Mouse (Mus musculus) macrophage (primary cell): ENCODE results near the gene Ubxn6. TPM values are rescaled to one million over a fixed set of nuclear protein-coding genes. Genes with fewer than 3 reads are reported as not detected.
A peak's percentile ranks its signal among the peaks of the same experiment; 100 is the strongest.

Source experiments
- H3K27ac ChIP-seq: fragments of 350-480 bp; formaldehyde crosslinking; 2 replicates; pipeline ENCODE4 v1.9.0; 2021
- H3K36me3 ChIP-seq: fragments of 350-480 bp; formaldehyde crosslinking; 2 replicates; pipeline ENCODE4 v1.9.0; 2021; ENCODE audit errors: inconsistent target
- H3K4me3 ChIP-seq: fragments of 350-480 bp; formaldehyde crosslinking; 2 replicates; pipeline ENCODE4 v1.9.0; 2021; ENCODE audit errors: inconsistent target
- H3K79me2 ChIP-seq: fragments of 350-480 bp; formaldehyde crosslinking; 2 replicates; pipeline ENCODE4 v1.9.0; 2021; ENCODE audit errors: inconsistent target
- WGBS: methylation state at CpG from one replicate; pipeline ENCODE4 v1.1.7; 2026; ENCODE audit warnings: inconsistent platforms; ENCODE audit not compliant: missing documents; 5-methylcytosine and 5-hydroxymethylcytosine counted together
- polyA plus RNA-seq: library from polyadenylated mRNA; stranded (reverse); fragments of 250-400 nt; gene quantifications from 3 replicates; pipeline ENCODE4 v1.2.4, GENCODE M21; 2018; ENCODE audit warnings: inconsistent platforms
- total RNA-seq, 78 experiments: library from RNA; depleted of rRNA; stranded (reverse); fragments of 250-400 nt; gene quantifications; 1 replicate in 9 of 78; 2 replicates in 24 of 78; 3 replicates in 43 of 78; 4 replicates in 2 of 78; pipeline ENCODE4 v1.2.4; 2018; ENCODE audit warnings: inconsistent platforms in 56 of 78

Ubxn6 gene
- total RNA-seq (2018; cell fraction: chromatin; rRNA removed): 10 to 100 TPM; 24.4 to 88.3 (median 51.3) TPM
- total RNA-seq (2018; cell fraction: cytosol; rRNA removed): 10 to 100 TPM; 25.7 to 48.8 (median 31.2) TPM
- total RNA-seq (2018; cell fraction: nucleus; rRNA removed): 10 to 100 TPM; 17.0 to 58.2 (median 27.0) TPM
- polyA plus RNA-seq: 28.9 to 74.4 TPM (median 41.1 TPM) in 3 replicates

GRCm38 (mm10) chr17:56074827-56075208, at the start of gene Ubxn6:
Ubxn6 (minus strand) TSS chr17:56075028.
- 0% methylated on average over 35 of the region's 35 CpGs for WGBS
- peaks cover 31% of the 10 kb centered on the region for H3K36me3 ChIP-seq
- peak within 1 kb of the TSS; percentile 54 for H3K4me3 ChIP-seq
- H3K27ac ChIP-seq: peak within 1 kb of the TSS; percentile 84
- H3K79me2 ChIP-seq: peaks cover 11% of the 10 kb centered on the region; the same call in 1 of the 2 replicates

GRCm38 (mm10) chr17:56123681-56124340, 49.0 kb upstream of the Ubxn6 start:
- Histone ChIP-seq H3K27ac (no peak overlapping the region), H3K79me2 (no peaks in the 10 kb centered on the region), H3K4me3 (no peak overlapping the region), H3K36me3 (peaks cover 10% of the 10 kb centered on the region; the same call in 1 of the 2 replicates)
- WGBS: 83% methylated on average over 45 of the region's 59 CpGs

- Histone ChIP-seq H3K79me2 (no peaks in the 10 kb centered on the region), H3K27ac (no peak overlapping the region), H3K36me3 (peaks cover 10% of the 10 kb centered on the region; the same call in 1 of the 2 replicates), H3K4me3 (no peak overlapping the region)
- 90% methylated on average over 12 of the region's 12 CpGs for WGBS
Observed at GRCm38 (mm10) chr17:56123161-56123560, 48.3 kb upstream of the Ubxn6 start.

- no peak within 1 kb of the TSS for H3K4me3 ChIP-seq
Observed at GRCm38 (mm10) chr17:56121826-56122225, 47.0 kb upstream of the Ubxn6 start, which contains the start of gene Lrg1. Lrg1 (minus strand) TSS chr17:56122001.

GRCm38 (mm10) chr17:56119981-56120880, 45.4 kb upstream of the Ubxn6 start:
- Histone ChIP-seq H3K79me2 (no peaks in the 10 kb centered on the region), H3K36me3 (no peaks in the 10 kb centered on the region), H3K27ac (no peak overlapping the region), H3K4me3 (no peak overlapping the region)
- WGBS: 5% methylated on average over 63 of the region's 66 CpGs

More at GRCm38 (mm10) chr17:56121826-56122225, 47.0 kb upstream of the Ubxn6 start, which contains the start of gene Lrg1:
- Histone ChIP-seq H3K79me2 (no peaks in the 10 kb centered on the region), H3K36me3 (peaks cover 2% of the 10 kb centered on the region; the same call in 1 of the 2 replicates), H3K27ac (no peak within 1 kb of the TSS)
- 46% methylated on average over 2 of the region's 2 CpGs for WGBS

- WGBS: 38% methylated on average over 12 of the region's 12 CpGs
- Histone ChIP-seq H3K4me3 (no peak overlapping the region), H3K27ac (no peak overlapping the region), H3K36me3 (no peaks in the 10 kb centered on the region), H3K79me2 (no peaks in the 10 kb centered on the region)
Observed at GRCm38 (mm10) chr17:56119431-56119830, 44.6 kb upstream of the Ubxn6 start.

GRCm38 (mm10) chr17:56117251-56117710, 42.5 kb upstream of the Ubxn6 start, which contains the start of gene Plin5:
Plin5 (minus strand) TSS chr17:56117596.
- Histone ChIP-seq H3K79me2 (no peaks in the 10 kb centered on the region), H3K36me3 (no peaks in the 10 kb centered on the region), H3K27ac (no peak within 1 kb of the TSS), H3K4me3 (no peak within 1 kb of the TSS)
- WGBS: 5% methylated on average over 27 of the region's 27 CpGs

- 75% methylated on average over 10 of the region's 10 CpGs for WGBS
- Histone ChIP-seq H3K27ac (no peak overlapping the region), H3K4me3 (no peak overlapping the region), H3K36me3 (no peaks in the 10 kb centered on the region), H3K79me2 (no peaks in the 10 kb centered on the region)
Observed at GRCm38 (mm10) chr17:56116193-56116592, 41.4 kb upstream of the Ubxn6 start.

GRCm38 (mm10) chr17:56112743-56113142, 37.9 kb upstream of the Ubxn6 start:
- Histone ChIP-seq H3K4me3 (no peak overlapping the region), H3K36me3 (no peaks in the 10 kb centered on the region), H3K27ac (no peak overlapping the region), H3K79me2 (no peaks in the 10 kb centered on the region)
- WGBS: 88% methylated on average over 3 of the region's 3 CpGs

- WGBS: 47% methylated on average over 5 of the region's 5 CpGs
- Histone ChIP-seq H3K4me3 (no peak overlapping the region), H3K79me2 (no peaks in the 10 kb centered on the region), H3K36me3 (no peaks in the 10 kb centered on the region), H3K27ac (no peak overlapping the region)
Observed at GRCm38 (mm10) chr17:56111864-56112263, 37.0 kb upstream of the Ubxn6 start.

- 36% methylated on average over 1 of the region's 1 CpGs for WGBS
- no peaks in the 10 kb centered on the region for H3K36me3 ChIP-seq
- H3K79me2 ChIP-seq: no peaks in the 10 kb centered on the region
- no peak overlapping the region for H3K4me3 ChIP-seq
- H3K27ac ChIP-seq: no peak overlapping the region
Observed at GRCm38 (mm10) chr17:56111021-56111420, 36.2 kb upstream of the Ubxn6 start.

GRCm38 (mm10) chr17:56110571-56110970, 35.7 kb upstream of the Ubxn6 start:
- 77% methylated on average over 4 of the region's 4 CpGs for WGBS
- H3K4me3 ChIP-seq: no peak overlapping the region
- no peaks in the 10 kb centered on the region for H3K79me2 ChIP-seq
- H3K27ac ChIP-seq: no peak overlapping the region
- H3K36me3 ChIP-seq: no peaks in the 10 kb centered on the region

- H3K27ac ChIP-seq: no peak within 1 kb of the TSS
- WGBS: 87% methylated on average over 9 of the region's 10 CpGs
- no peaks in the 10 kb centered on the region for H3K36me3 ChIP-seq
- no peaks in the 10 kb centered on the region for H3K79me2 ChIP-seq
- no peak within 1 kb of the TSS for H3K4me3 ChIP-seq
Observed at GRCm38 (mm10) chr17:56109219-56110051, 34.6 kb upstream of the Ubxn6 start, which contains the start of gene Plin4. Plin4 (minus strand) TSS chr17:56109803.
